In the genomic region with DNA sequence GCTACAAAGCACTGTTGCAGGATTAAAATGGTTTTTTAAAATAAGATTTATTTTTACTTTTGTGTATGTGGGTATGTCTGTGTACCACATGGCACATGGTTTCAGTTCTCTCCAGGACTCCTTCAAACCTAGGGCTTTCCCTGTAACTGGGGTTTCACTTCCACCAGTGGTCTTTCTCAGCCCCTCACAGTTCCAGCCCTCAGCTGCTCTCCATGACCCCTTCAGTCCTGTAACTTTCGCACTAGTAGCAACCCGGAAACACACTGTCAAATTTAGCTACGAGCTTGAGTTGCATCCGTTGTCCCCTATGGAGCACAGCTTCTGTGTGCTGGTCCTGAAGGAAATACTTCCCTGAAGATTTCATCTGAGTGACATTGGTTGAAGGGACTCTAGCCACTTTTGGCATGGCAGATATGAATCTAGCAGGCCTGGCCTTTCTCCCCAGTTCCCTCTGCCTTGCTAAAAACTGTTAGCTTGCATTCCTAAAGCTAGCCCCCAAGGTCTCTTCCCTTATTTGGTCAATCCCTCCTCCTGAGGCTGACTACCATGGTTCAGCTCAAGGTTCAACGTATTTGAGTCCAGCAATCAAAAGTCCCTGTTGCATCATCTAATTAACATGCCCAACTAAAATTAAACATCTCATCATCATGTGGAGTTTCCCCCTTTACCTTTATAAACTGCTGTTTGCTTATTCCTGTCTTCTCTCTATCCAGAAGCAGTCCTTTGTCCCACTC, we compare ENCODE assay signal across 15 mouse cellular contexts. TPM values are rescaled to one million over a fixed set of nuclear protein-coding genes. Genes with fewer than 3 reads are reported as not detected.
DNase-seq lines count a peak whose midpoint lies in the region; ATAC-seq lines count a peak whose summit lies in the region.
"Had no signal": no experiment of that assay in that cellular context is flagged by ENCODE, and none has a peak within 500 bp of the region (broad histone marks: within the 10 kb centered on the region; RNA-seq: fewer than 3 reads in every experiment).

No protein-coding gene starts in this region.

- H3K4me2 ChIP-seq in forebrain, embryonic 14.5 days (ENCODE audit: low read length) = no peak overlapping the region
- H3K4me2 ChIP-seq: forebrain, embryonic 13.5 days; hindbrain, embryonic 12.5 days; limb, embryonic 12.5 days; lung, embryonic 14.5 days; midbrain, embryonic 11.5 days; neural tube, embryonic 12.5 days had no signal

- no peak overlapping the region for H3K4me3 ChIP-seq in forebrain, embryonic 14.5 days (ENCODE audit: low read depth, low read length)
- H3K4me3 ChIP-seq: forebrain, embryonic 13.5 days; gastrocnemius, adult 2 months; hindbrain, embryonic 12.5 days; limb, embryonic 12.5 days; neural tube, embryonic 12.5 days had no signal

- no peaks in the 10 kb centered on the region for H3K9me3 ChIP-seq in forebrain, embryonic 14.5 days (replicated peaks; ENCODE audit: control insufficient read depth, low read length)
- H3K9me3 ChIP-seq: forebrain, embryonic 13.5 days; hindbrain, embryonic 12.5 days; limb, embryonic 12.5 days; neural tube, embryonic 12.5 days had no signal

- H3K27me3 ChIP-seq in forebrain, embryonic 14.5 days (replicated peaks; ENCODE audit: control insufficient read depth, insufficient read depth, low read length) = no peaks in the 10 kb centered on the region
- H3K27me3 ChIP-seq: forebrain, embryonic 13.5 days; hindbrain, embryonic 12.5 days; limb, embryonic 12.5 days; neural tube, embryonic 12.5 days had no signal

- peak; percentile 42 for ATAC-seq in common myeloid progenitor, adult 5-6 weeks (replicated peaks; ENCODE audit: low read depth, poor library complexity, severe bottlenecking)
- no peak for ATAC-seq in forebrain, embryonic 14.5 days
- ATAC-seq: forebrain, embryonic 13.5 days had no signal

- peak; percentile 30 to 62 for DNase-seq in kidney, adult 8-10 months
- no peak for DNase-seq in kidney, postnatal 14 days
- DNase-seq in 416B (ENCODE audit: low read depth) = peak; percentile 57
- DNase-seq in B cell, adult 2 months = peak; percentile 44 to 48
- no peak for DNase-seq in retina, embryonic 14.5 days (ENCODE audit: low spot score)
- DNase-seq in forebrain, embryonic 14.5 days (ENCODE audit: low spot score) = no peak
- DNase-seq: gastrocnemius, adult 2 months; lung, embryonic 14.5 days; thymus, postnatal 36 days had no signal

- H3K27ac ChIP-seq in forebrain, embryonic 14.5 days (ENCODE audit: low read depth, low read length) = no peak overlapping the region
- H3K27ac ChIP-seq: forebrain, embryonic 13.5 days; gastrocnemius, adult 2 months; hindbrain, embryonic 12.5 days; limb, embryonic 12.5 days; neural tube, embryonic 12.5 days had no signal

- 81% methylated on average over 5 of the region's 5 CpGs for WGBS in forebrain, embryonic 14.5 days

- H3K9ac ChIP-seq in forebrain, embryonic 14.5 days (ENCODE audit: low read length) = no peak overlapping the region
- H3K9ac ChIP-seq: forebrain, embryonic 13.5 days; hindbrain, embryonic 12.5 days; limb, embryonic 12.5 days; lung, embryonic 14.5 days; neural tube, embryonic 12.5 days had no signal

- H3K4me1 ChIP-seq in forebrain, embryonic 14.5 days (ENCODE audit: control insufficient read depth, insufficient read depth, low read length) = no peaks in the 10 kb centered on the region; the same call in 1 of the 2 replicates
- H3K4me1 ChIP-seq: neural tube, embryonic 12.5 days had no signal

- no peaks in the 10 kb centered on the region for H3K36me3 ChIP-seq in forebrain, embryonic 14.5 days (ENCODE audit: control insufficient read depth, insufficient read depth, low read length)
- H3K36me3 ChIP-seq: hindbrain, embryonic 12.5 days; limb, embryonic 12.5 days; neural tube, embryonic 12.5 days had no signal

RNA-seq across cellular contexts. Expression of gene Osbpl8, which starts 4.6 kb away (rescaled TPM):
- total RNA-seq in common myeloid progenitor, adult 5-6 weeks (2017) = 163 and 167 TPM in 2 replicates
- 12.9 and 17.4 TPM in 2 replicates for polyA plus RNA-seq in forebrain, embryonic 14.5 days (2014; fragmentation: Nextera tagmentation; extraction: Ambion mirVana)

Comparison
In these comparisons a context has a peak if more than half of its experiments do, and no peak if none do; other contexts are left out.
1. DNase-seq: peak in kidney, adult 8-10 months (2 of 2), 416B (single experiment) and B cell, adult 2 months (2 of 2); none in kidney, postnatal 14 days (single experiment), retina, embryonic 14.5 days (single experiment) and forebrain, embryonic 14.5 days (single experiment).